Mouse (Mus musculus) megakaryocyte-erythroid progenitor cell, adult 5-6 weeks (primary cell): ENCODE data around the gene Enthd1. TPM values are rescaled to one million over a fixed set of nuclear protein-coding genes. Genes with fewer than 3 reads are reported as not detected.
"Not testable (repeated sequence)": the region's sequence is repeated elsewhere in the genome, so short reads cannot be mapped to it uniquely, and the experiment has no call there.

Experiments used
- ATAC-seq: replicated peaks from 2 replicates; pipeline ENCODE4 v1.8.0; 2016; ENCODE audit warnings: mild to moderate bottlenecking, inconsistent platforms; ENCODE audit not compliant: severe bottlenecking, poor library complexity, low FRiP score, low TSS enrichment
- total RNA-seq, 2 experiments: library from RNA; stranded (forward) in 1 of 2; stranded (reverse) in 1 of 2; fragments of 200-1000, 215-1000 nt in 1 of 2; fragments of >200 nt in 1 of 2; fragmentation: Nextera tagmentation in 1 of 2; gene quantifications; 2 replicates each; pipeline ENCODE4 v1.2.3; 2014 to 2017

The Enthd1 gene
- total RNA-seq, 2 experiments from 2014 or later: not detected

GRCm38 (mm10) chr15:80500426-80500825, 64.5 kb downstream of the Enthd1 start:
- ATAC-seq: no peak

GRCm38 (mm10) chr15:80497733-80498132, 67.2 kb downstream of the Enthd1 start:
- ATAC-seq: not testable (repeated sequence)

GRCm38 (mm10) chr15:80491505-80491904, 73.5 kb downstream of the Enthd1 start:
- no peak for ATAC-seq

GRCm38 (mm10) chr15:80490151-80490550, 74.8 kb downstream of the Enthd1 start:
- ATAC-seq: no peak

GRCm38 (mm10) chr15:80488658-80489057, 76.3 kb downstream of the Enthd1 start:
- ATAC-seq: no peak

- ATAC-seq: no peak
Measured at GRCm38 (mm10) chr15:80485601-80486000, 79.4 kb downstream of the Enthd1 start.

GRCm38 (mm10) chr15:80483041-80483705, 81.8 kb downstream of the Enthd1 start:
- no peak for ATAC-seq

- no peak for ATAC-seq
Measured at GRCm38 (mm10) chr15:80482348-80482747, 82.6 kb downstream of the Enthd1 start.

GRCm38 (mm10) chr15:80474429-80475002, 90.4 kb downstream of the Enthd1 start:
- ATAC-seq: no peak

GRCm38 (mm10) chr15:80467876-80468275, 97.1 kb downstream of the Enthd1 start:
- ATAC-seq: 0 out of 2 replicates have a peak, but pooled peaks have one; percentile 59

- ATAC-seq: 0 out of 2 replicates have a peak, but pooled peaks have one; percentile 48
Measured at GRCm38 (mm10) chr15:80462106-80462505, 102.8 kb downstream of the Enthd1 start.

- no peak for ATAC-seq
Measured at GRCm38 (mm10) chr15:80461446-80461845, 103.5 kb downstream of the Enthd1 start.

GRCm38 (mm10) chr15:80460011-80460410, 104.9 kb downstream of the Enthd1 start:
- ATAC-seq: no peak

GRCm38 (mm10) chr15:80457984-80458383, 107.0 kb downstream of the Enthd1 start:
- no peak for ATAC-seq

GRCm38 (mm10) chr15:80454486-80454885, 110.5 kb downstream of the Enthd1 start:
- no peak for ATAC-seq

GRCm38 (mm10) chr15:80452425-80452824, 112.5 kb downstream of the Enthd1 start:
- no peak for ATAC-seq

GRCm38 (mm10) chr15:80445956-80446687, 118.8 kb downstream of the Enthd1 start:
- no peak for ATAC-seq

GRCm38 (mm10) chr15:80440195-80440594, 124.8 kb downstream of the Enthd1 start:
- ATAC-seq: peak; percentile 62

GRCm38 (mm10) chr15:80438423-80438822, 126.5 kb downstream of the Enthd1 start:
- no peak for ATAC-seq

GRCm38 (mm10) chr15:80437996-80438395, 127.0 kb downstream of the Enthd1 start:
- no peak for ATAC-seq

GRCm38 (mm10) chr15:80436961-80437360, 128.0 kb downstream of the Enthd1 start:
- ATAC-seq: no peak
